Mouse (Mus musculus) fibroblast of lung, adult 2 months (primary cell): ENCODE measurements around the gene Avp.
A peak's percentile ranks its signal among the peaks of the same experiment; 100 is the strongest.
"Not testable (repeated sequence)": the region's sequence is repeated elsewhere in the genome, so short reads cannot be mapped to it uniquely, and the experiment has no call there.

ENCODE experiments used
- DNase-seq: peaks from one replicate; pipeline ENCODE4 v3.0.0-alpha.2; 2011; ENCODE audit warnings: low read depth

Gene Avp

DNA sequence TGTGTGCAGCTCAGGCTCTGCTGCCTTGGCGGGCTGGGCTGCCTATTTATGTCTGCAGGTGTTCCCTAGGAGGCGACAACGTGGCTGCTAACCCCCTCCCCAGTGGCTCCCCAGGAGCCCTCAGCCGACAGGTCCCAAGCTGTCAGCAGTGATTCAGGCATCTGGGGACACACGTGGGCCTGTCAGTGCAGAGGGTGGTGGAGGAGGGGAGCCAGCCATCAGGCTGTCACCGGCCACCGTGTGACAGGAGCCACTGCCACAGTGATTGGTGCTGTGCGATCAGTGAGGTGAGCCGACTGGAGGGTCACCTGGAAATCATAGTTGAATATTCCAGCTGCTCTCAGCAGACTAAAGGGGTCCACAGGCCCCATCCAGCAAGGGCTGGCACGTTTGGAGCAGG lies at the start of gene Avp:
Avp (minus strand) TSS at position 3 of the 400 bp plus-strand sequence.
- DNase-seq: no peak

DNA sequence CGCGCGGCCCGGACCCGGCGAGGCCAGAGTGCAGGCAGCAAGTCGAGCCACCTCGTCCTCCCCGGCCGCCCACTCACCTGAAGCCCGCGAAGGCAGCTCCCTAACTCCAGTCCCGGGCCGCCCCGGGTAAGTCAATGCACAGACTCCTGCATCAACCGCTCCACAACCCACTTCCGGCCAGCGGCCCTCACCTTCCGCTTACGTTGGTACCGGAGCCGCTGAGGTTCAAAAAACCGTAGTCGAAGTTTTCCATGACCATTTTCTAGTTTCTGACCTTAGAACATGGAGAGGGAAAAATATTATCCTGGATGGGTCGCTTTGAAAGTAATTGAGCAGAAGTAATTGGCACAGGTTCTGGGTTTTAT lies 47.5 kb upstream of the Avp start, which contains the start of the genes Fastkd5 and Ubox5:
Fastkd5 (minus strand) TSS at position 189 of the 365 bp plus-strand sequence.
Ubox5 (minus strand) TSS at position 200 of the 365 bp plus-strand sequence.
- DNase-seq: peak; percentile 58

- DNase-seq: no peak
Measured at GRCm38 (mm10) chr2:130629080-130629838, 46.9 kb upstream of the Avp start.

DNA sequence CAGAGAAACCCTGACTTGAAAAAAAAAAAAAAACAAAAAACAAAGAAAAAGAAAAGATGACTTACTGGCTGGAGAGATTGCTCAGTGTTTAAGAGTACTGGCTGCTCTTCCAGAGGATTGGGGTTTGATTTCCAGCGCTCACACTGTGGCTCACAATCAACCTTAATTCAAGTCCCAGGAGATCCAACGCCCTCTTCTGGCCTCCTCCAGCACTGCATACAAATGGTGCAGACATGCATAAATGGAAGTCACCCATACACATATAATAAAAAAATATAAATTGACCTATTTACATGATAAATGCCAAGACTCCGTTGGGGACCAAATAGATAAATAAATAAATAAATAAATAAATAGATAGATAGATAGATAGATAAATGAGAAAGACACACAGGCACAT lies 46.1 kb upstream of the Avp start:
- DNase-seq: no peak

GRCm38 (mm10) chr2:130618972-130619371 lies 36.6 kb upstream of the Avp start:
- DNase-seq: no peak

- DNase-seq: no peak
Measured at GRCm38 (mm10) chr2:130613091-130613490, 30.7 kb upstream of the Avp start.

GRCm38 (mm10) chr2:130602195-130602594 lies 19.8 kb upstream of the Avp start:
- no peak for DNase-seq

DNA sequence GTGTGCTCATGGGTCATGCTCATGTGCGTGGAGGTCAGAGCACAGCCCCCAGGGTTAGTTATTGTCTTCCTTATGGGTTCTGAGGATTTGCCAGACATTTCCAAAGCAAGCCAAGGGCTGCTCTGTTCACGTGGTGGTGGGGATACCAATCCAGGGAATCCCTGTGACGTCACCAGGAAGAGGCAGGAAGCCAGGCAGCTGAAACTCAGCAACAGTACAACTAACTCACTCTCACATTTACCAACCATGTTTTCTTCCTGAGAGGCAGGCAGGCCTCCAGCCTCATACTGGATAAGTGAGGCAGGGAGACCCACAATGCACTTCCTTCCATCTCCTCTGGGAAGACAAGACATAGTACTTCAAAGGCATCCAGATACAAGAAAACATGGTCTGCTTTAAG lies 16.0 kb upstream of the Avp start:
- DNase-seq: no peak

DNA sequence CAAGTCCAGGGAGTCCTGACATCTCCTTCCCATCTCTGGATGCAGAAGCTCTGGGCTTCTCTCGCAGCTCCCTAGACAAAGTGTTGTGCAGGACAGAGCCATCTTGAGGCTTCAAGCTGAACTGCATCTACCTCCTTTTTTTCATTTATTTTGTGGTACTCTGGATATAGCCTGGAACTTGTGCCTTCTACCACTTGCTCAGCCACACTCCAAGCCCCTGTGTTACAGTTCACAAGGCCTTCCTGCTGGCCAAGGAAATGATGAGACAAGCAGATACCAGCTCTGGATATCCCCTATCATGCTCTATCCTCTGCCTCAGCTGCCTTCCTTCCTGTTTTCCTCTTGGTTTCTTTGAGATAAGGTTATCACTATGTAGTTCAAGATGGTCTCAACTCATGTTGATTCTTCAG lies 15.3 kb upstream of the Avp start:
- no peak for DNase-seq

DNA sequence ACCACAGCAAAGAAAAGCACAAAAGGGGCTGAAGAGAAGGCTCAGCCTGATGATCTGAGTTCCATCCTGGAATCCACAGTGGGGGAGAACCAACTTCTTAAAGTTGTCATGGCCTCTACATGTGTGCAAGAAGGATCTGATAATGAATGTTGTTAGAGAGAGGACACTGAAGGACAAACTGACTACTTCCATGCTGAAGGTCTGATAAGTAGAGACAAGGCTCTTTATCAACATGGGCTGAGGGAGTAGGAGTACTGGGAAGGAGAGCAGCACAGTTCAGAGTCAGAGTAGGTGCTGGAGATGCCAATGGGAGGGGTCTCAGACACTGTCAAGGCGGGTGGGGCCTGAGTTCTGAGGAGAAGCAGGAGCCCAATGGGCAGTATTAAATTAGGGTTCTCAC lies 13.2 kb upstream of the Avp start:
- DNase-seq: no peak

GRCm38 (mm10) chr2:130591016-130591415 lies 8.7 kb upstream of the Avp start:
- no peak for DNase-seq

- no peak for DNase-seq
Measured at GRCm38 (mm10) chr2:130589761-130590160, 7.4 kb upstream of the Avp start.

DNA sequence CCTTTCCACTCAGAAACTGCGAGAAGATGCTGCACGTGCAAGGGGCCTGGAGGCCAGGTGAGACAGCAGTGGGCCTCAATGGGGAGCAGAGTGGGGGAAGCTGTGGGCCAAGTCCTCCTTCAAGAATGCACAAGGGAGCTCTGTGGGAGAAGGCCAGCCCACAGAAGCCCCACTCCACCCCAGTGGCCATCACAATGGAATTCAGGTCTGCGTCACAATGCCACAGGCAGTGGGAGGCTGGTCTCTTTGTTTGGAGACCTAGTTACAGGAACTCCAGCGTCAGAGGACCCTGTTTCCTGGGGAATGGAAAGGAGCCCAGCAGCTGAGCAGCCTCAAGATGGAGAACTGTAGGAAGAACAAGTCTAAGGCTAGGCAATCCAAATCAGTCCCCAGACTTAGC lies 6.8 kb upstream of the Avp start:
- DNase-seq: no peak

- DNase-seq: no peak
Measured at GRCm38 (mm10) chr2:130588373-130588772, 6.0 kb upstream of the Avp start.

GRCm38 (mm10) chr2:130586016-130586415 lies 3.7 kb upstream of the Avp start:
- no peak for DNase-seq

DNA sequence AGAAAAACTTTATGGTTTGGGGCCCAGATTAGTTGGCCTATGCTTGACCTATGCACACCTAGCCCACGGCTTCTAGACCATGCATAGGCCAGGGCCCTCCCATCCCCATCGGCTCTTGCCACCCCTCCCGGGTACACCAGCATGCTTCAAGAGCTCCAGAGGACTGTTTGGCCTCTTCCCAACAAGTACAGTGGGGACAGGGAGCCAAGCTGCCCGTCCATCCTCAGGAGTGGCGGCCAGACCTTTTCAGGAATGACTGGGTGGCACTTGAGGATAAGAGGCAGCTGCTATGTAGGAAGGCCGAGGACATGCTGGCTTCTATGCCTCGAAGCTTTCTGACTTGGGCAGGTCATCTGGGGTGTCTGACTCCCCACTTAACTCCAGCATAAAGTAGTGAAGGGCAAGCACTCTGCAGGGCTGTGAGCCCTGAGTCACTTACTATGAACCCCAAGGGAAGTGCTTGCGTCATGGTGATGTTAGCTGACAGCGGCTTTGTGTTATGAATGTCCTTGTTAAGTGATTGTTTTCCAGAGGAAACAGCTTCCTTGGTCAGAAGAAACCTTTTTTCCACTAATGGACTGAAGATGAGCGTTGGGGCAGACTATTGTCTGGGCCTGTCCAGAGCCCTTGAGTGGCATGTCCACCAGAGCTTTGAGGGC lies 1.7 kb upstream of the Avp start:
- DNase-seq: no peak

- no peak for DNase-seq
Measured at GRCm38 (mm10) chr2:130581201-130581600, 1.2 kb downstream of the Avp start.

DNA sequence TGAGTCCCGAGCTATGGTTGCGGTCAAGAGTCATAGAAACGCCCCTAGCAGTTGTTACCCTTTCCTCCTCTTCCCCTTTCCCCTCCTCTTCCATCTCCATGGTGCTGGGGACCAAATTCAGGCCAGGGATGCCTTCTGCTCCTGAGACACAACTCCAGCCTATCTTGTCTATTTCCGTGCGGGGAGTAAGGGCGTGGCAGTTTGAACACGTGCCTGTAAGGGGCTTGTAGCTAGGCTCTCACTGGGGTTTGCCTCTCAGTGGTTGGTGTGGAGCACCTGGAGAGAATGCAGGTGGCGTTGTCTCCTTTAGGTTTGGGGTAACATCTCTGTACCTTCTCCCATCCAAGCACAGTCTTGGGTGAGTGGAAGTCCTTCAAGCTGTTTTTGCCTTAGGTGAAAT lies 2.6 kb downstream of the Avp start:
- DNase-seq: no peak

- DNase-seq: peak; percentile 58
Measured at GRCm38 (mm10) chr2:130578148-130578547, 4.2 kb downstream of the Avp start.

DNA sequence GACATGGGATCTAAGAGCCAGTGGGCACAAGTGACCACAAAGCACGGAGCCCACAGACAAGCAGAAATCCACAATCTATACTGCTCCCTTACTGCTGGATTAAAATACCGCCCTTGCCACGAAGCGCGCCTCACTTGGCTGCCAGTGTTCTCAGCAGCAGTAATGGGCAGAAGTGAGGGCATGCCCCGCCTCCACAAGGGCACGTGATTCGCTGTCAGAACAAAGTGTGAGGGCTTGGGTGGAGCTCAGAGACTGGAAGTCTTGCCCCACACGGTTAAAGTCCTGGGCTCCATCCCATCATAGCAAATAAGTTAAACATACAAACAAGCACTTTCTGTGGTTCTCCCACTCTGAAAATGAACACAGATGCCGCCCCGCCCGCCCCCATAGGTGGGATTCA lies 4.7 kb downstream of the Avp start:
- DNase-seq: peak; percentile 42

DNA sequence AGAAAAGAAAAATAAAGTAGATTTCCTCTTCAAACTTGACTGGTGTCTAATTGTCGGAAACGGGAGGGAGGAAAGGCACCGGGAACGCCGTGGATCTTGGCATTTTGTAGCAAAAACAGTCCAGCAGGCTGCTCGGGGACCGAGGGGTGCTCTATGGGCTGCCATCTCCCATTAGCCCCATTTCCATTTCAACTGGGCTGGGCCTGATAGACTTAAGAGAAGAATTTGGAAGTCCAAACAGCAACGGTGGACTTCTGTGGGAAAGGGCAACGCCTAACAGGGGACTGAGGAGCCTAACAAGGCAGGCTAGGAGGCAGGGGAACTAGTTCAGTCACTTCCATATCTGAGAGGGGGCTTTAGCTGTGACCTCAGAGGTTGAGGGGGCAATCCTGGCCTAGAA lies 5.3 kb downstream of the Avp start:
- DNase-seq: no peak

- not testable (repeated sequence) for DNase-seq
Measured at GRCm38 (mm10) chr2:130576564-130576963, 5.8 kb downstream of the Avp start.

GRCm38 (mm10) chr2:130575873-130576272 lies 6.5 kb downstream of the Avp start, which contains the start of gene Oxt:
Gene Oxt (plus strand): TSS chr2:130576173.
- DNase-seq: no peak

- DNase-seq: no peak
Measured at GRCm38 (mm10) chr2:130574960-130575359, 7.4 kb downstream of the Avp start.
